Mouse (Mus musculus) hindbrain, embryonic 12.5 days (tissue): ENCODE data around the gene Hoxc11. TPM values are rescaled to one million over a fixed set of nuclear protein-coding genes. Genes with fewer than 3 reads are reported as not detected.

Source experiments
- ATAC-seq: fragments of 200-750 bp; cut with Nextera tagmentation; 2 replicates; pipeline ENCODE4 v1.8.0; 2017; ENCODE audit warnings: moderate TSS enrichment; ENCODE audit not compliant: low FRiP score
- H3K27ac ChIP-seq: fragments of 300-500 bp; sonication (generic); 2 replicates; pipeline ENCODE4 v1.5.1; 2016; ENCODE audit warnings: mild to moderate bottlenecking
- H3K27me3 ChIP-seq: fragments of 300-500 bp; sonication (generic); 2 replicates; pipeline ENCODE4 v1.6.1; 2016; ENCODE audit warnings: mild to moderate bottlenecking
- H3K36me3 ChIP-seq: fragments of 300-500 bp; sonication (generic); 2 replicates; pipeline ENCODE4 v1.6.1; 2016; ENCODE audit warnings: mild to moderate bottlenecking
- H3K4me1 ChIP-seq: fragments of 300-500 bp; sonication (generic); 2 replicates; pipeline ENCODE4 v1.6.1; 2016
- H3K4me2 ChIP-seq: fragments of 300-500 bp; sonication (generic); replicated peaks from 2 replicates; pipeline ENCODE4 v1.6.1; 2016; ENCODE audit warnings: mild to moderate bottlenecking
- H3K4me3 ChIP-seq: fragments of 300-500 bp; sonication (generic); 2 replicates; pipeline ENCODE4 v1.5.1; 2016; ENCODE audit warnings: mild to moderate bottlenecking
- H3K9ac ChIP-seq: fragments of 300-500 bp; sonication (generic); 2 replicates; pipeline ENCODE4 v1.6.1; 2016; ENCODE audit warnings: mild to moderate bottlenecking, moderate library complexity
- H3K9me3 ChIP-seq: fragments of 300-500 bp; sonication (generic); replicated peaks from 2 replicates; pipeline ENCODE4 v1.6.1; 2016; ENCODE audit warnings: mild to moderate bottlenecking
- WGBS: fragments of 180-500 bp; shearing (Covaris S2); methylation state at CpG from one replicate; pipeline ENCODE4 v1.1.7; 2016; 5-methylcytosine and 5-hydroxymethylcytosine counted together
- polyA plus RNA-seq: library from polyadenylated mRNA; unstranded; fragments of >200 nt; fragmentation: Nextera tagmentation; extraction: Ambion mirVana; gene quantifications from 2 replicates; pipeline ENCODE4 v1.2.1, GENCODE M21; 2016

Gene Hoxc11
- polyA plus RNA-seq, 1 experiment from 2014 or later, result not detected

DNA sequence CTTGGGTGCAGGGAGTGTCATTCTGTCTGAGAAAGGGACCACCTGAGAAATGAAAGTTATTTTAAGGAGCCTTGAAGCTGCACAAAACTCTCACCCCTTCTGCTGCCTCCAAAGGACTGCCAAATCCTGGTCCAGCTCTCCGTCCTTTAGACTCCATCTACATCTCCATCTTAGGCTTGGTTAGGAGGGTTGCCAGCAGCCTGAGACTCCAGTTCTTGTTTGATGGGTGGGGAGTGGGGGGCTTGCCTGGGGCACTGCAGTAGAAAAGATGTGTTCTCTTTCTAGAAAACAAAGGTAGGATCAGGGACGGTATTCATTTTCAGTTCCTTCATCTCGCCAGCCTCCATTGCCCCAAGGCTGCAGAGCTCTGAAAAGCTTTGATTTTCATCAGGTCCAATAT, 43.2 kb downstream of the Hoxc11 start:
- WGBS, result 1% methylated on average over 3 of the region's 3 CpGs
- no peaks in the 10 kb centered on the region for H3K9me3 ChIP-seq
- H3K27me3 ChIP-seq, result peaks cover 96% of the 10 kb centered on the region
- H3K9ac ChIP-seq, result no peak overlapping the region
- no peak overlapping the region for H3K4me2 ChIP-seq
- peaks cover 7% of the 10 kb centered on the region for H3K4me1 ChIP-seq
- H3K4me3 ChIP-seq, result no peak overlapping the region
- no peaks in the 10 kb centered on the region for H3K36me3 ChIP-seq
- ATAC-seq, result no peak
- H3K27ac ChIP-seq, result no peak overlapping the region

DNA sequence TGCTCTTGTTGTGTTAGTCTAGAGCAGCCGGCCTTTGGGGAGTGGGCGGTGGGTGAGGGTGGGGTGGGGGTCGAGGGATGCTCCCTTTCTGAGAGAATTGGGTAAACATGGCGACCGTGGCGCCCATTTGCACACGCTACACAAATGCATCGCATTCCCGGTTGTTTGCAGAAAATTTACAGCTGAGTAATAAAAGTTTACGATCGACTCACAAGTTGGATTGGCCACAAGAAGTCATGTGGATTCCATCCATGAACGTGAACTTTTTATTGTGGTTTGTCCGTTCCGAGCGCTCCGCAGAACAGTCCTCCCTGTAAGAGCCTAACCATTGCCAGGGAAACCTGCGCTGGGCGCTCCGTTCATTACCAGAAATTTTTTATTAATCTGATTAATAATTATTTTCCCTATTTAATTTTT, 43.7 kb downstream of the Hoxc11 start, which contains the start of gene Hoxc6:
TSS of gene Hoxc6 (plus strand) at position 319 of the 417 bp plus-strand sequence.
- H3K4me2 ChIP-seq, result peak within 1 kb of the TSS; percentile 49
- H3K27me3 ChIP-seq, result peaks cover 96% of the 10 kb centered on the region
- no peak within 1 kb of the TSS for H3K9ac ChIP-seq
- 2% methylated on average over 19 of the region's 19 CpGs for WGBS
- H3K4me3 ChIP-seq, result peak within 1 kb of the TSS; percentile 29
- H3K9me3 ChIP-seq, result no peaks in the 10 kb centered on the region
- H3K36me3 ChIP-seq, result no peaks in the 10 kb centered on the region
- no peak for ATAC-seq
- peaks cover 7% of the 10 kb centered on the region for H3K4me1 ChIP-seq
- no peak within 1 kb of the TSS for H3K27ac ChIP-seq

DNA sequence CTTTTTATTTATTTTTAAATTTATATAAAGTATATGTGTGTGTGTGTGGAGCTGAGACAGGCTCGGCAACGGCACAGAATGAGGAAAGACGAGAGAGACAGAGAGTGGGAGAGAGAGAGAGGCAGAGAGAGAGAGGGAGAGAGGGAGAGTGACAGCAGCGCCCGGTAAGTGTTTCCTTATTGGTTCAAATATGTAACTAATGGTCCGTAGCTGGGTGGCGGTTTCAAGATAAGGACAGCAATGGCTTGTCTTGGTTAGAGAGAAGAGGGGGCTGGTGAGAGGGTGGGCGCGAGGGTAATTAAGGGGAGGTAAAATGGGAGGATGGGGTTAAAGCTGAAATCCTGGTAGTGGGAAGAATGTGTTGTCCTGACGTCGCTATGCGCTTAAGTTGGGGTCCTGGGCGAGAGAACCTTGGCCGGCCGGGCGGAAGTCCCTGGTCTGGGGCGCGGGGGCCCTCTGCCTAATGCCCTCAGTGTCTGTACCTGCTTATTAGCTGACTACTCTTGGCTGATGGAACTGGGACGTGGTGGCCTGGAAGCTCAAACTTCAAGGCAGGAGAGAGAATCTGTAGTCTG, 44.5 kb downstream of the Hoxc11 start:
- H3K27ac ChIP-seq, result no peak overlapping the region
- peaks cover 7% of the 10 kb centered on the region for H3K4me1 ChIP-seq
- H3K9me3 ChIP-seq, result no peaks in the 10 kb centered on the region
- peak overlapping the region; percentile 29; the same call in 1 of the 2 replicates for H3K4me3 ChIP-seq
- 1% methylated on average over 19 of the region's 19 CpGs for WGBS
- H3K9ac ChIP-seq, result no peak overlapping the region
- ATAC-seq, result no peak
- H3K36me3 ChIP-seq, result no peaks in the 10 kb centered on the region
- H3K4me2 ChIP-seq, result peak overlapping the region; percentile 49
- peaks cover 97% of the 10 kb centered on the region for H3K27me3 ChIP-seq

DNA sequence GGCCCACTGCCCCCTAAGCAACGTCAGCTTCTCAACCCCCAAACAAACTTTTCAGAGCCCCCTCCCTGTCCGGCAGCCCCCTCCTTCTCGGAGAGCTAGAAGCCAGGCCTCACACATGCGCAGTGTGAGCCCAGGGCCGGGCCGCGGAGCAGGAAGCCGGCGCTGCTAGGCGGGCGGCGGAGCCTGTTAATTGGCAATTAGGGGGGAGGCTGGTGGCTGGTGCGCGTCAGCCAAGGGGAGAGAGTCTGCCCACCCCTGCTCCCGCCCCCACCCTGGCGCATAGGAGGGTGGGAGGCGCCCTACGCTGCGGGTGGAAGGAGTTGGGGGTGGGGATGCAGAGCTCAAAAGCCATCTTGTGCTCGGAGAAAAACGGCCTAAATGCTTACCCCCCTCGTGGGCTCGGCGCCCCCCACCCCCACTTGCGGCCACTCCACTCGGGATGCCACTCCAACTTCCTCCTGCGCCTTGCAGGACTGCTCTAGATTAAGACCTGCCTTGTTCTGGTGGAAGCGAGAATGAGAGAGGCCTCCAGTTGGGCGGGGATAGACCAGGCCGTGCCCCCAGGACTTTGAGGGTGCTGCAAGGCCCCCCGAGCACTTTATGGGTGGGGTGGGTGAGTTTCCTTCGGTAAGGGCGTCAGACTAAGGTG, 45.1 kb downstream of the Hoxc11 start:
- peak; percentile 61 for ATAC-seq
- Histone ChIP-seq H3K4me1 (peaks cover 7% of the 10 kb centered on the region), H3K4me2 (peak overlapping the region; percentile 49), H3K27me3 (peaks cover 97% of the 10 kb centered on the region), H3K36me3 (no peaks in the 10 kb centered on the region), H3K4me3 (peak overlapping the region; percentile 29), H3K27ac (no peak overlapping the region), H3K9me3 (no peaks in the 10 kb centered on the region), H3K9ac (0 out of 2 replicates have a peak overlapping the region, but pooled peaks have one; percentile 18)
- under 1% methylated on average over 31 of the region's 33 CpGs for WGBS

DNA sequence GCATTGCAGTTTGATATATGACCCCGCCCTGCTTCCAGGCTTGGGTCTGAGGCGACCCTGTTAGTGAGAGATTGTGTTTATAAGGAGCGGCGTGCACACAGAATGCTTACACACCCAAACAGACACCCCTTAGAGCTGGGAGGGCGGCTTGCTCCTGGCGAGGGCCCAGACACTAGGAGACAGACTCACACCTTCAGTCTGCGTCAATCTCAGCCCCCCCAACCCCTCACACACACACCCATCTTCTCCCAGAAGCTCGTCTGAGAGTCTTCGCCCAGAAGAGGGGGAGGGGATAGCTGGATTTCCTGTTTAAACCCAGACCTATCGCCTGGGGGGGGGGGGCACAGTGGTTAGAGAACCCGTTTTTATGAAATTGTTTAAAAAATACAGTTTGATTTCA, 45.7 kb downstream of the Hoxc11 start:
- Histone ChIP-seq H3K4me3 (no peak overlapping the region; the same call in 1 of the 2 replicates), H3K27me3 (peaks cover 97% of the 10 kb centered on the region), H3K9ac (no peak overlapping the region), H3K9me3 (no peaks in the 10 kb centered on the region), H3K4me1 (peaks cover 7% of the 10 kb centered on the region), H3K4me2 (no peak overlapping the region), H3K36me3 (no peaks in the 10 kb centered on the region), H3K27ac (no peak overlapping the region)
- ATAC-seq, result no peak
- 4% methylated on average over 9 of the region's 11 CpGs for WGBS

DNA sequence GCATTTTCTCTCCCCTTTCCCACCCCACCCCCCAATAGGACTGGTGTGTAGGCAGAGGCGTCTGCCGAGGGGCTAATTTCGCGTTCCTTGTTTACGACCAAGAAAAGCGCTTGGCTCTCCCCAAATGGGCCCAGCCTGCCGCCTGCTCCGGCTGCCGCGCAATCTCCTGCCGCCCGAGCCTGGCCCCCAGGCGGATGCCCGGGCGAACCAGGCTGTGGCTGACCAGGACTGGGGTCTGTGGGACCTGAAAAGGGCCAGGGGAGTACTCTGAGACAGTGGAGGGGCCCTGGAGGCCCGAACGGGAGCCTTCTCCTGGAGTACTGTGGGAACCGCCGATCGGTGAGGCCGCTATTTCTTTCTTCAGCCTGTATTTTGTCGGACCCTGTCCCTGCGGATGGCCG, 46.3 kb downstream of the Hoxc11 start:
- Histone ChIP-seq H3K27me3 (peaks cover 97% of the 10 kb centered on the region), H3K27ac (no peak overlapping the region), H3K9ac (no peak overlapping the region), H3K4me1 (peaks cover 7% of the 10 kb centered on the region), H3K36me3 (no peaks in the 10 kb centered on the region), H3K4me2 (no peak overlapping the region), H3K9me3 (no peaks in the 10 kb centered on the region), H3K4me3 (0 out of 2 replicates have a peak overlapping the region, but pooled peaks have one; percentile 2)
- 1% methylated on average over 24 of the region's 24 CpGs for WGBS
- ATAC-seq, result no peak

DNA sequence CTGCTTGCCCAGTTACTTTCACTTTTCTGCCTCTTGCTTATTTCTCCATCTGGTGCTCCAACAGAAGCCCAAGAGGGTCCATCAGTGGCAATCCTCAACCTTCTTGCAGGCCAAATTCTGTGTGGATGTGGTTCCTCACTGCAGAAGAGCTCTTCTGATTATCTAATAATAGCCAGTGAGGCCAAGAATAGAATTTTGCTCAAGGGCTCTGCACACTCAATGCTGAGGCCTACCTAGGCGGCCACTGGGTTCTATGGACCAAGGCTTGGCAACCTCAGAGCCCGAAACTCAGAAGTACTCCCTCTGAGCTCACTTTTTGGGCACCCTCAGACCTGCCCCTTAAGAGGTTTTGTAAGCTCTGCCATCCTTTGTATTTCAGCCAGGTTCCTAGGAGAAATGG, 47.1 kb downstream of the Hoxc11 start:
- Histone ChIP-seq H3K4me3 (no peak overlapping the region), H3K4me2 (no peak overlapping the region), H3K9me3 (no peaks in the 10 kb centered on the region), H3K27me3 (peaks cover 99% of the 10 kb centered on the region), H3K9ac (no peak overlapping the region), H3K27ac (no peak overlapping the region), H3K36me3 (no peaks in the 10 kb centered on the region), H3K4me1 (peaks cover 7% of the 10 kb centered on the region)
- 10% methylated on average over 2 of the region's 2 CpGs for WGBS
- no peak for ATAC-seq

DNA sequence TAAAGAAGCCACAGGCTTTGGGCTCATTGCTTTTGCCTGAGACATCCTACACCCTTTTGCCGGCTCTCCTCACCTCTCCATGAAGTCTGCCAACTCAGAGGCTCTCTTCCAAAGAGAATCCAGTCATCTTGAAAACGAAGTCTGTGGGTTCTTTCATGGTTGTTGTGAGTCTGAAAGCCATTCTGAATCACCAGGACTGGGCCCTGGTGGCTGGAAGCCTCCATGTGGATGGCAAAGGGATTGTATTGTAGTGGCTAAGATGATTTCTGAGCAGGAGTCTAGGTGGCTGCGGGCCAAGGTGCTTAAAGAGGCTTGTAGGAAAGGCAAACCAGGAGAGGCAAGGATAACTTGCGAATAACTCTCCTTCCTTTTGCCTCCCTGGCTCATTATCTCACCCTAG, 47.9 kb downstream of the Hoxc11 start:
- H3K27ac ChIP-seq, result no peak overlapping the region
- no peaks in the 10 kb centered on the region for H3K9me3 ChIP-seq
- no peak overlapping the region for H3K4me3 ChIP-seq
- peaks cover 7% of the 10 kb centered on the region for H3K4me1 ChIP-seq
- peaks cover 100% of the 10 kb centered on the region for H3K27me3 ChIP-seq
- no peak for ATAC-seq
- 5% methylated on average over 4 of the region's 4 CpGs for WGBS
- H3K36me3 ChIP-seq, result no peaks in the 10 kb centered on the region
- no peak overlapping the region for H3K4me2 ChIP-seq
- no peak overlapping the region for H3K9ac ChIP-seq

DNA sequence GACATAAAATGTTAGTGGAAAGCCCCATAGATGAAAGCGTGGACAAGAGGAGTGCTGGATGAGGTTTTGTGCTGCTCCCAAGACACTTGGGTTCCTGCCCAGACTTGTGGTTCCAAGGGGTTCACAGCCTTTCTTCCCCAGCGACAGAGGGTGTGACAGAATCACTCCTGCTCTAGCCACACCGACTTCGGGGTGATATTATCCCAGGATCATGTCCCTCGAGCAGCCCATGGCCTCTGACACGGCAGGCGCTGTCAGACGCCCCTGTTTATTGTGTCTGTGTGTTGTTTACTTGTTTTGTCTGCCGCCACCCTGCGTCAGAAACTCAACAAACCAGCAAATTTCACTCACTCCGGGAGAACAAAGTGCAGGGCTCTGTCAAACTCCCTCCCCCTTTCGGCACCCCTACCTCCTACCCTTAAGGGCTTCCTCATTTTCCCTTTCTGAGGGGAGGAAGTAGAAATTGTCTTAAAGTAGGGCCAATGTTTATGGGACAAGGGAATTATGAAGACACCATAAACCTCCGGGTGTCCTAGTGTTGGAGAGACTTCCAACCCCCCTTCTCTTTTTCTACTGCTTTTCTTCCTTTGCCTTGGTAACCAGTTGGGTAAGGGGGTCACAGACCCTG, 48.7 kb downstream of the Hoxc11 start:
- H3K4me2 ChIP-seq, result no peak overlapping the region
- H3K4me1 ChIP-seq, result peaks cover 7% of the 10 kb centered on the region
- no peak overlapping the region for H3K9ac ChIP-seq
- no peak overlapping the region for H3K27ac ChIP-seq
- no peak for ATAC-seq
- H3K27me3 ChIP-seq, result peaks cover 100% of the 10 kb centered on the region
- no peak overlapping the region for H3K4me3 ChIP-seq
- no peaks in the 10 kb centered on the region for H3K36me3 ChIP-seq
- H3K9me3 ChIP-seq, result no peaks in the 10 kb centered on the region
- WGBS, result 1% methylated on average over 13 of the region's 13 CpGs

DNA sequence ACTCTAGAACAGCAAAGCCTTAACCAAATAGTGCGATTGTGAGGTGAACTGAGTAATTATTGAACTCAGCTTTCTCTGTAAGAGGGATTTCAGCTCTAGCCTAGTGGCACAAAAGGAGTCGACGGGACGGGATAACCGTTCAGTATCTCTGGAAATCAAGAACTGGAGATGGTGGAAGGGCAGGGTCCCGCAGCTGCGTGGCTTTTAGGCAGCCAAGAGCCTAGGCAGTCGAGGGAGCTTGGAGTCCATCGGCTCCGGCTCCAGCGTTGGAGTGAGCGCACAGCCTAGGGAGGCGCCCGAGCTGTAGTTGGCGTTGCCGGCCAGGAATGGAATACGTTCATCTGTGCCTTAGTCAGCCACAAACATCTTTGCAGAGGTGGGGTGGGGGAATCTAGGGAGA, 51.1 kb downstream of the Hoxc11 start:
- WGBS, result 2% methylated on average over 17 of the region's 17 CpGs
- peaks cover 100% of the 10 kb centered on the region for H3K27me3 ChIP-seq
- no peaks in the 10 kb centered on the region for H3K36me3 ChIP-seq
- no peak overlapping the region for H3K27ac ChIP-seq
- H3K4me3 ChIP-seq, result no peak overlapping the region
- H3K4me2 ChIP-seq, result no peak overlapping the region
- no peaks in the 10 kb centered on the region for H3K4me1 ChIP-seq
- no peak overlapping the region for H3K9ac ChIP-seq
- ATAC-seq, result no peak
- no peaks in the 10 kb centered on the region for H3K9me3 ChIP-seq

DNA sequence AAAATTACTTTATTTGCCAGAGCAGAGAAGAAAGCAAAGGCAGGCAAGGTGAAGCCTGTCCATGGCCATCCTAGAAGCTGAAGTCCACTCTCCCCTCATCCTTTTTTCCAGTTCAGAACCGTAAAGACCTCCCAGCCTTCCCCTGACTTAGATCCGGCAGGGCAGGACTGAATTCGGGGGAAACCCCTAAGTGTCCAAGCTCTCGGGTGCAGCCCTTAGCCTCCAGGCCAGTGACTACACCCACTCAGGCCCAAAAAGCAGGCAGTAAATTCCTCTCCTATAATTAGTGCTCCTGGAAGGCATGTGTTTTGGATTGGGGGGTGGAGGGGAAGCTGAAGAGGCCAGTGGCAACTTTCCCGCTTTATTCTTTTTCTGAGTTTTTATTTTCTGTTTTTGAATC, 51.6 kb downstream of the Hoxc11 start:
- WGBS, result 5% methylated on average over 5 of the region's 5 CpGs
- H3K27me3 ChIP-seq, result peaks cover 100% of the 10 kb centered on the region
- H3K27ac ChIP-seq, result no peak overlapping the region
- H3K4me3 ChIP-seq, result no peak overlapping the region
- no peaks in the 10 kb centered on the region for H3K9me3 ChIP-seq
- no peak for ATAC-seq
- no peak overlapping the region for H3K9ac ChIP-seq
- H3K4me2 ChIP-seq, result no peak overlapping the region
- no peaks in the 10 kb centered on the region for H3K36me3 ChIP-seq
- H3K4me1 ChIP-seq, result no peaks in the 10 kb centered on the region

DNA sequence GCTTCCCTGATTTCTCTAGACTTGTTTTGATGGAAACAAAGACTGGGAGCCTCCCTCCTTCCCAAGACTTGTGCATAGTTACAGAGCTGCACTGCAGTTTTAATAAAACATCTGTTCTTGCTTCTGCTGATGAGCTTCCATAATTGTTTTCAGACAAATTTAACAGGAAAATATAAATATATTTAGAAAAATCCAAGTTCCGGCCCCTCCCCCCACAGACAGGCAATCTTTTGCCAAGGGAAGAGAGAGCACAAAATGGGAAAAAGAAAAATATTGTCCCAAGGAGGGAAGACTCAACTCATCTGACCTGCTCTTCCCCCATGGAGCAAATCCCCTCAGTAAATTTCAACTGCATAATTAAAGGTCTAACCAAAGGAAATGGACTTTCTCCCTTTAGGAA, 52.1 kb downstream of the Hoxc11 start:
- Histone ChIP-seq H3K27me3 (peaks cover 100% of the 10 kb centered on the region), H3K4me3 (no peak overlapping the region), H3K9ac (no peak overlapping the region), H3K36me3 (no peaks in the 10 kb centered on the region), H3K27ac (no peak overlapping the region), H3K4me1 (no peaks in the 10 kb centered on the region), H3K4me2 (no peak overlapping the region), H3K9me3 (no peaks in the 10 kb centered on the region)
- no peak for ATAC-seq
- 18% methylated on average over 1 of the region's 1 CpGs for WGBS
